Mouse (Mus musculus) lung, adult 2 months (tissue): ENCODE results near the gene Ighmbp2.

ENCODE experiments used
- CTCF ChIP-seq: fragments of 200-500 bp; IDR thresholded peaks from 2 replicates; pipeline ENCODE4 v1.5.1; 2011; ENCODE audit warnings: mild to moderate bottlenecking, low read length, control low read depth; ENCODE audit not compliant: insufficient read depth
- POLR2A ChIP-seq: fragments of 200-500 bp; IDR thresholded peaks from 2 replicates; pipeline ENCODE4 v1.6.1; 2011; ENCODE audit warnings: low read depth, mild to moderate bottlenecking, control low read depth, low read length, borderline replicate concordance; ENCODE audit errors: extremely low read depth

DNA sequence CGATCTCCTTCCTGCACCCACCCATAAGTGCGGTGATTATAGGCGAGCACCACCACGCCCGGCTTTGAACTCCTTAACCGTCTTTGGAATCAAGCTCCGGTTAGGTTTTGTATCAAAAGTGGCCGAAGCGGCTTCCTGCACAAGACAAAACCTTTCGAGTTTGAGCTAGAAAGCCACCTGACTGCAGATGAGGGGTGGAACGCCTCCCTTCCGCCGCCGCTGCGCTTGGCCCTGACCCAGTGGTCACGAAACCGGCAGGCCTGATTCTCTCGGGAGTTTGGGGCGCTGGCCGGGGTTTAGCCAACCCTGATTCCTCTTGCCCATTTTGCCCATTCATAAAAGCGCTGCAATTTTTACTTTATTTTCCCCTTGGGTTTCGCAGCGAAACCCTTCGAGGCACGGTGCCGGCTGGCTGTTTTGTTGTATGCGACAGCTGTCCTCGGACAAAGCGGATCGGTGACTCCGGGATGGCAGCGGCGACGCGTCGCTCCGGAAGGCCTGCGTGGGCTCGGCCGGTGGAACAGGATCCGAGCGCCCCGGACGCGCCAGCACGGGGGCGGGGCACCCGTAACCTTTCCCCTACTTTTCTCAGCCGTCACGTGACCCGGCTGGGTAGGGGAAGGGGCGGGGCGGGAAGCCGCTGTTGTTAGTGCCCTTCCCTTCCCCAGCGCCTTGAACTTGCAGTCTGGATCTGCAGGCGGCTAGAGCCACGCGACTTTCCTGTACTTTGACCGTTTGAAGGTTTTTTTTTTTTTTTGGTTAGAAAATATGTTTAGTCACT is 42.3 kb upstream of the Ighmbp2 start:
- TF ChIP-seq POLR2A (peak; percentile 67; the same call in 1 of the 2 replicates), CTCF (0 out of 2 replicates have a peak, but pooled peaks have one; percentile 2)
